Mouse (Mus musculus) lung, embryonic 16.5 days (tissue): ENCODE measurements around the gene Timm8a1. TPM values are rescaled to one million over a fixed set of nuclear protein-coding genes. Genes with fewer than 3 reads are reported as not detected.

ENCODE experiments used
- ATAC-seq: fragments of 200-750 bp; cut with Nextera tagmentation; 2 replicates; pipeline ENCODE4 v1.8.0; 2017; ENCODE audit warnings: low read depth, mild to moderate bottlenecking, moderate library complexity
- H3K27ac ChIP-seq: fragments of 300-500 bp; sonication (generic); 2 replicates; pipeline ENCODE4 v1.5.1; 2014; ENCODE audit warnings: mild to moderate bottlenecking, control low read depth, low read length
- H3K27me3 ChIP-seq: fragments of 300-500 bp; sonication (generic); 2 replicates; pipeline ENCODE4 v1.6.1; 2014; ENCODE audit warnings: low read depth, low read length, mixed read lengths; ENCODE audit not compliant: control insufficient read depth, insufficient read depth
- H3K36me3 ChIP-seq: fragments of 300-500 bp; sonication (generic); 2 replicates; pipeline ENCODE4 v1.6.1; 2014; ENCODE audit warnings: low read length; ENCODE audit not compliant: control insufficient read depth, insufficient read depth
- H3K4me1 ChIP-seq: fragments of 300-500 bp; sonication (generic); replicated peaks from 2 replicates; pipeline ENCODE4 v1.6.1; 2014; ENCODE audit warnings: low read length, mixed read lengths; ENCODE audit not compliant: control insufficient read depth, insufficient read depth
- H3K4me2 ChIP-seq: fragments of 300-500 bp; sonication (generic); 2 replicates; pipeline ENCODE4 v1.6.1; 2014; ENCODE audit warnings: low read depth, low read length, control low read depth
- H3K4me3 ChIP-seq: fragments of 300-500 bp; sonication (generic); 2 replicates; pipeline ENCODE4 v1.5.1; 2014; ENCODE audit warnings: mild to moderate bottlenecking, low read length, control low read depth
- H3K9ac ChIP-seq: fragments of 300-500 bp; sonication (generic); 2 replicates; pipeline ENCODE4 v1.6.1; 2014; ENCODE audit warnings: low read length, control low read depth
- H3K9me3 ChIP-seq: fragments of 300-500 bp; sonication (generic); 2 replicates; pipeline ENCODE4 v1.6.1; 2016; ENCODE audit warnings: low read length; ENCODE audit not compliant: control insufficient read depth
- WGBS: fragments of 180-500 bp; shearing (Covaris S2); extraction: QIAGEN DNeasy Blood & Tissue Kit; methylation state at CpG from one replicate; pipeline ENCODE4 v1.1.7; 2014; 5-methylcytosine and 5-hydroxymethylcytosine counted together
- polyA plus RNA-seq: library from polyadenylated mRNA; unstranded; fragments of >200 nt; fragmentation: Nextera tagmentation; extraction: Ambion mirVana; gene quantifications from 2 replicates; pipeline ENCODE4 v1.2.1, GENCODE M21; 2015

Timm8a1 gene
- polyA plus RNA-seq = 58.2 and 58.4 TPM in 2 replicates

- Histone ChIP-seq H3K9me3 (no peaks in the 10 kb centered on the region), H3K9ac (peak within 1 kb of the TSS; percentile 72), H3K36me3 (no peaks in the 10 kb centered on the region), H3K27me3 (no peaks in the 10 kb centered on the region), H3K27ac (peak within 1 kb of the TSS; percentile 91), H3K4me1 (peaks cover 3% of the 10 kb centered on the region; the same call in 1 of the 2 replicates), H3K4me3 (peak within 1 kb of the TSS; percentile 62), H3K4me2 (peak within 1 kb of the TSS; percentile 62)
- WGBS = 12% methylated on average over 38 of the region's 61 CpGs
- ATAC-seq = peak; percentile 95
Observed at GRCm38 (mm10) chrX:134541145-134541954, at the start of gene Timm8a1. Gene Timm8a1, minus strand, starts transcription at chrX:134541865.

- 0 out of 2 replicates have a peak, but pooled peaks cover 3% of the 10 kb centered on the region for H3K36me3 ChIP-seq
- 51% methylated on average over 5 of the region's 5 CpGs for WGBS
- no peak overlapping the region for H3K9ac ChIP-seq
- H3K9me3 ChIP-seq = no peaks in the 10 kb centered on the region
- H3K27me3 ChIP-seq = no peaks in the 10 kb centered on the region
- ATAC-seq = no peak
- H3K4me1 ChIP-seq = no peaks in the 10 kb centered on the region
- no peak overlapping the region for H3K4me2 ChIP-seq
- H3K4me3 ChIP-seq = no peak overlapping the region
- no peak overlapping the region for H3K27ac ChIP-seq
Observed at GRCm38 (mm10) chrX:134589836-134590235, 48.2 kb upstream of the Timm8a1 start.

GRCm38 (mm10) chrX:134588997-134589396 lies 47.3 kb upstream of the Timm8a1 start:
- Histone ChIP-seq H3K36me3 (0 out of 2 replicates have a peak, but pooled peaks cover 3% of the 10 kb centered on the region), H3K9ac (no peak overlapping the region), H3K27ac (no peak overlapping the region)

GRCm38 (mm10) chrX:134588261-134588660 lies 46.6 kb upstream of the Timm8a1 start:
- H3K27me3 ChIP-seq = no peaks in the 10 kb centered on the region
- H3K27ac ChIP-seq = no peak overlapping the region
- WGBS = 75% methylated on average over 4 of the region's 4 CpGs
- no peak for ATAC-seq
- no peak overlapping the region for H3K4me3 ChIP-seq
- H3K9ac ChIP-seq = no peak overlapping the region
- H3K9me3 ChIP-seq = no peaks in the 10 kb centered on the region
- no peak overlapping the region for H3K4me2 ChIP-seq
- 0 out of 2 replicates have a peak, but pooled peaks cover 3% of the 10 kb centered on the region for H3K36me3 ChIP-seq
- no peaks in the 10 kb centered on the region for H3K4me1 ChIP-seq

More at GRCm38 (mm10) chrX:134588997-134589396, 47.3 kb upstream of the Timm8a1 start:
- 88% methylated on average over 3 of the region's 3 CpGs for WGBS
- Histone ChIP-seq H3K4me2 (no peak overlapping the region), H3K27me3 (no peaks in the 10 kb centered on the region), H3K9me3 (no peaks in the 10 kb centered on the region), H3K4me1 (no peaks in the 10 kb centered on the region), H3K4me3 (no peak overlapping the region)
- ATAC-seq = no peak

- H3K9ac ChIP-seq = peak overlapping the region; percentile 77
- H3K27me3 ChIP-seq = no peaks in the 10 kb centered on the region
- WGBS = 29% methylated on average over 8 of the region's 8 CpGs
- H3K4me3 ChIP-seq = peak overlapping the region; percentile 61
- no peaks in the 10 kb centered on the region for H3K4me1 ChIP-seq
- H3K4me2 ChIP-seq = peak overlapping the region; percentile 54
- H3K27ac ChIP-seq = peak overlapping the region; percentile 77
- ATAC-seq = no peak
- H3K9me3 ChIP-seq = no peaks in the 10 kb centered on the region
- 0 out of 2 replicates have a peak, but pooled peaks cover 3% of the 10 kb centered on the region for H3K36me3 ChIP-seq
Observed at GRCm38 (mm10) chrX:134586447-134586846, 44.8 kb upstream of the Timm8a1 start.

- Histone ChIP-seq H3K27ac (peak within 1 kb of the TSS; percentile 77), H3K4me1 (no peaks in the 10 kb centered on the region), H3K4me3 (peak within 1 kb of the TSS; percentile 61), H3K27me3 (no peaks in the 10 kb centered on the region), H3K36me3 (0 out of 2 replicates have a peak, but pooled peaks cover 3% of the 10 kb centered on the region), H3K9ac (peak within 1 kb of the TSS; percentile 77), H3K9me3 (no peaks in the 10 kb centered on the region), H3K4me2 (peak within 1 kb of the TSS; percentile 59)
- ATAC-seq = peak; percentile 97
- 14% methylated on average over 45 of the region's 45 CpGs for WGBS
Observed at GRCm38 (mm10) chrX:134585103-134586002, 43.7 kb upstream of the Timm8a1 start, which contains the start of gene Rpl36a. Gene Rpl36a, plus strand, starts transcription at chrX:134585654.

GRCm38 (mm10) chrX:134582888-134583669 lies 41.4 kb upstream of the Timm8a1 start, which contains the start of gene Btk:
Gene Btk, minus strand, starts transcription at chrX:134583570.
- no peak for ATAC-seq
- H3K4me1 ChIP-seq = no peaks in the 10 kb centered on the region
- no peak within 1 kb of the TSS for H3K4me2 ChIP-seq
- H3K9ac ChIP-seq = no peak within 1 kb of the TSS
- no peaks in the 10 kb centered on the region for H3K9me3 ChIP-seq
- no peaks in the 10 kb centered on the region for H3K27me3 ChIP-seq
- no peak within 1 kb of the TSS for H3K27ac ChIP-seq
- 77% methylated on average over 11 of the region's 11 CpGs for WGBS
- no peak within 1 kb of the TSS for H3K4me3 ChIP-seq
- no peaks in the 10 kb centered on the region for H3K36me3 ChIP-seq

- no peak for ATAC-seq
- Histone ChIP-seq H3K4me3 (no peak overlapping the region), H3K27me3 (no peaks in the 10 kb centered on the region), H3K4me2 (no peak overlapping the region), H3K4me1 (no peaks in the 10 kb centered on the region), H3K9ac (no peak overlapping the region), H3K36me3 (no peaks in the 10 kb centered on the region), H3K27ac (no peak overlapping the region), H3K9me3 (no peaks in the 10 kb centered on the region)
- 69% methylated on average over 11 of the region's 11 CpGs for WGBS
Observed at GRCm38 (mm10) chrX:134582270-134582669, 40.6 kb upstream of the Timm8a1 start.
